Mouse (Mus musculus): Measurements from ENCODE around the gene Loxl3. TPM values are rescaled to one million over a fixed set of nuclear protein-coding genes. Genes with fewer than 3 reads are reported as not detected.

Gene Loxl3
- polyA plus RNA-seq, 1 experiment from 2014 or later: 7.1 TPM

DNA sequence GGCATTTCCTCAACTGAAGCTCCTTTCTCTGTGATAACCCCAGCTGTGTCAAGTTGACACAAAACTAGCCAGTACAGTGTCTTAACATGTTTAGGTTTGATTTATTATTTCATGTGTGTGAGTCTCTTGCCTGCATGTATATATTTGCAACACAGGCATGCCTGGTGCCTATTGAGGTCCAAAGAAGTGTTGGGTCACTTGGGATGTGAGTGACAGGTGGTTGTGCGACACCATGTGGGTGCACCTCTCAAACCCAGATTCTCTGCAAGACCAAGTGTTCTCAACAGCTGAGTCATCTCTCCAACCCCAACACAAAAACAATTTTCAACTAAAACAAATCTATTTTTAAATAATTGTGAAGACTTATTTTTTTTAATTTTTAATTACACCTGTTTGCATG is 30.9 kb upstream of the Loxl3 start:
- no peak for ATAC-seq (ENCODE audit: low FRiP score)
- Histone ChIP-seq H3K4me2 (replicated peaks; ENCODE audit: low read depth, low read length) (no peak overlapping the region), H3K36me3 (ENCODE audit: control insufficient read depth, insufficient read depth, low read length) (no peaks in the 10 kb centered on the region), H3K4me3 (ENCODE audit: low read depth, low read length) (no peak overlapping the region), H3K27me3 (ENCODE audit: control insufficient read depth, insufficient read depth, low read length) (no peaks in the 10 kb centered on the region), H3K9ac (ENCODE audit: low read depth, low read length) (no peak overlapping the region), H3K27ac (ENCODE audit: low read depth, low read length) (no peak overlapping the region), H3K9me3 (ENCODE audit: control insufficient read depth, low read length) (no peaks in the 10 kb centered on the region), H3K4me1 (replicated peaks; ENCODE audit: control insufficient read depth, insufficient read depth, low read length) (no peaks in the 10 kb centered on the region)
- no peak for DNase-seq (ENCODE audit: low spot score)
- 100% methylated on average over 1 of the region's 1 CpGs for WGBS

DNA sequence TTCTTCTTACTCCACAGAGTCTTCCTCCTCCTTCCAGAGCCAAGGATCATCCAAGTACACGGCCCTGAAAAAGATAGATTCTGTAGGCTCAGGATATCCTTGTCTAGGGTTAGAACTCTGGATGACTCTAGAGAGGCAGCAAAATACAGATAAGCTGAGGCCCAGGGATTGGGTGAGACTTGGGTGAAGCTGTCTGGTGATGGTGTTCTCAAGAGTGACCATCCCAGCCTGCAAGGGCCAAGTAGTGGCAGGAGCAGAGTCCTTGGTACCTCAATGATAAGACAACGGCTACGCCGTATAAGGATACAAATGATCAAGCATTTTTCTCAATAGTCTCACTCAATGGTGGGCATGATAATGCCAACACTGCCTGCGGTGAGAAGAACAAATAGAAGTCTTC is 30.1 kb upstream of the Loxl3 start:
- WGBS: 89% methylated on average over 5 of the region's 5 CpGs

GRCm38 (mm10) chr6:83004309-83004708 is 29.7 kb upstream of the Loxl3 start:
- no peak overlapping the region for H3K27ac ChIP-seq (ENCODE audit: low read depth, low read length)
- no peaks in the 10 kb centered on the region for H3K9me3 ChIP-seq (ENCODE audit: control insufficient read depth, low read length)
- no peaks in the 10 kb centered on the region for H3K4me1 ChIP-seq (replicated peaks; ENCODE audit: control insufficient read depth, insufficient read depth, low read length)
- WGBS: 75% methylated on average over 2 of the region's 2 CpGs
- no peaks in the 10 kb centered on the region for H3K27me3 ChIP-seq (ENCODE audit: control insufficient read depth, insufficient read depth, low read length)
- H3K4me3 ChIP-seq (ENCODE audit: low read depth, low read length): no peak overlapping the region
- DNase-seq (ENCODE audit: low spot score): no peak
- no peak overlapping the region for H3K4me2 ChIP-seq (replicated peaks; ENCODE audit: low read depth, low read length)
- H3K36me3 ChIP-seq (ENCODE audit: control insufficient read depth, insufficient read depth, low read length): no peaks in the 10 kb centered on the region
- ATAC-seq (ENCODE audit: low FRiP score): no peak
- H3K9ac ChIP-seq (ENCODE audit: low read depth, low read length): no peak overlapping the region

More for the DNA sequence above, 30.1 kb upstream of the Loxl3 start:
- no peak overlapping the region for H3K4me2 ChIP-seq (replicated peaks; ENCODE audit: low read depth, low read length)
- no peaks in the 10 kb centered on the region for H3K9me3 ChIP-seq (ENCODE audit: control insufficient read depth, low read length)
- no peak overlapping the region for H3K4me3 ChIP-seq (ENCODE audit: low read depth, low read length)
- no peak for ATAC-seq (ENCODE audit: low FRiP score)
- no peaks in the 10 kb centered on the region for H3K4me1 ChIP-seq (replicated peaks; ENCODE audit: control insufficient read depth, insufficient read depth, low read length)
- no peaks in the 10 kb centered on the region for H3K36me3 ChIP-seq (ENCODE audit: control insufficient read depth, insufficient read depth, low read length)
- no peaks in the 10 kb centered on the region for H3K27me3 ChIP-seq (ENCODE audit: control insufficient read depth, insufficient read depth, low read length)
- no peak overlapping the region for H3K9ac ChIP-seq (ENCODE audit: low read depth, low read length)
- DNase-seq (ENCODE audit: low spot score): no peak
- H3K27ac ChIP-seq (ENCODE audit: low read depth, low read length): no peak overlapping the region

DNA sequence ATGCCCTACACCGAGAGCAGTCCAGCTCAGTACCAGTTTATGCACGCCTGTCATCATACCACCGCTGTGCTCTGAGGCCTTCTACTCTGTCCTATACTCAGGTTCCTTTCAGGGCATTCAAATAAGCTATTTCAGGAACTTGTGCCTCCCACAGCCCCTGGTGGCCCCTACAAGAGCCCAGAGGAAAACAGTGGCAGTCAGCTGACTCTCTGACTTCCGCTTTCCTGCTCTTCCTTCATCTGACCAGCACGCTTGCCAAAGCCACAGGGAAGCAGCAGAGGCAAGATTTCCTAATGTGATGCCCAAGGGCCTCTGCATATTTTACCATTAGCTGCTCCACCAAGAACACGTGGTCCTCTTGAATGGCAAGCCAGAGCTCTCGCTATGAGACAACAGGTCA is 29.1 kb upstream of the Loxl3 start:
- DNase-seq (ENCODE audit: low spot score): no peak
- 55% methylated on average over 7 of the region's 7 CpGs for WGBS
- H3K9ac ChIP-seq (ENCODE audit: low read depth, low read length): no peak overlapping the region
- ATAC-seq (ENCODE audit: low FRiP score): no peak
- H3K4me3 ChIP-seq (ENCODE audit: low read depth, low read length): no peak overlapping the region
- no peaks in the 10 kb centered on the region for H3K36me3 ChIP-seq (ENCODE audit: control insufficient read depth, insufficient read depth, low read length)
- H3K4me2 ChIP-seq (replicated peaks; ENCODE audit: low read depth, low read length): no peak overlapping the region
- H3K27me3 ChIP-seq (ENCODE audit: control insufficient read depth, insufficient read depth, low read length): no peaks in the 10 kb centered on the region
- no peaks in the 10 kb centered on the region for H3K9me3 ChIP-seq (ENCODE audit: control insufficient read depth, low read length)
- no peak overlapping the region for H3K27ac ChIP-seq (ENCODE audit: low read depth, low read length)
- H3K4me1 ChIP-seq (replicated peaks; ENCODE audit: control insufficient read depth, insufficient read depth, low read length): no peaks in the 10 kb centered on the region

DNA sequence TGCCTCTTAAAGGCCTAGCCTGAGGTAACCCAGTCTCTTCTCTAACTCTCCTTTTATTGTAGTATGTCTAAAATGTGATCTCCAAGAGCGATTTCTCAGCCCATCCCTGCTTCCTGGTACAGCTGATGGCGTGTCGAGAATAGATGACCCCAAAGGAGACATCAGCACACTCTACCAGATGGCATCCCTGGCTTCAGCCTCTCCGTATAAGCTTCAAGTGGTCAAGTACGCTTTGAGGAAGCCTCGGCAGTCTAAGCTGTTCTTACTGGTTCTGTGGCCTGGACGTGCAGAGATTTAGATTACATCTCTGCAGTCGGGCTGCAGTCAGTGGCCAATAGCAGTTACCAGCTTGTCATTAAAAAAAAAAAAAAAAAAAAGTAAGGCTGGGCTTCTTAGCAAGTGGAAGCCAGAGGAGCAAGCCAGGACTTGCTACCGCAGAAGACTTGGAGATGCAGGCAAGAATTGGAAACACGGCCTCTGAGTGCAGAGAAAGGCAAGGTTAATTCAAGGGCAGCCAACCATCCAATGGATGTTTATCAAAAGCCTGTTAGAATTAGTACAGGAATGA is 28.4 kb upstream of the Loxl3 start:
- DNase-seq (ENCODE audit: low spot score) (no peak), ATAC-seq (ENCODE audit: low FRiP score) (no peak)
- no peaks in the 10 kb centered on the region for H3K27me3 ChIP-seq (ENCODE audit: control insufficient read depth, insufficient read depth, low read length)
- H3K9ac ChIP-seq (ENCODE audit: low read depth, low read length): no peak overlapping the region
- no peaks in the 10 kb centered on the region for H3K36me3 ChIP-seq (ENCODE audit: control insufficient read depth, insufficient read depth, low read length)
- no peak overlapping the region for H3K4me2 ChIP-seq (replicated peaks; ENCODE audit: low read depth, low read length)
- H3K4me3 ChIP-seq (ENCODE audit: low read depth, low read length): no peak overlapping the region
- H3K4me1 ChIP-seq (replicated peaks; ENCODE audit: control insufficient read depth, insufficient read depth, low read length): no peaks in the 10 kb centered on the region
- WGBS: 83% methylated on average over 10 of the region's 10 CpGs
- no peaks in the 10 kb centered on the region for H3K9me3 ChIP-seq (ENCODE audit: control insufficient read depth, low read length)
- H3K27ac ChIP-seq (ENCODE audit: low read depth, low read length): no peak overlapping the region

GRCm38 (mm10) chr6:83006114-83006513 is 27.9 kb upstream of the Loxl3 start:
- H3K4me3 ChIP-seq (ENCODE audit: low read depth, low read length): no peak overlapping the region
- DNase-seq (ENCODE audit: low spot score) (no peak), ATAC-seq (ENCODE audit: low FRiP score) (no peak)
- 88% methylated on average over 6 of the region's 6 CpGs for WGBS
- no peaks in the 10 kb centered on the region for H3K9me3 ChIP-seq (ENCODE audit: control insufficient read depth, low read length)
- no peaks in the 10 kb centered on the region for H3K4me1 ChIP-seq (replicated peaks; ENCODE audit: control insufficient read depth, insufficient read depth, low read length)
- no peaks in the 10 kb centered on the region for H3K27me3 ChIP-seq (ENCODE audit: control insufficient read depth, insufficient read depth, low read length)
- H3K36me3 ChIP-seq (ENCODE audit: control insufficient read depth, insufficient read depth, low read length): no peaks in the 10 kb centered on the region
- no peak overlapping the region for H3K27ac ChIP-seq (ENCODE audit: low read depth, low read length)
- H3K9ac ChIP-seq (ENCODE audit: low read depth, low read length): no peak overlapping the region
- no peak overlapping the region for H3K4me2 ChIP-seq (replicated peaks; ENCODE audit: low read depth, low read length)

GRCm38 (mm10) chr6:83008659-83009058 is 25.3 kb upstream of the Loxl3 start:
- Histone ChIP-seq H3K36me3 (ENCODE audit: control insufficient read depth, insufficient read depth, low read length) (no peaks in the 10 kb centered on the region), H3K4me1 (replicated peaks; ENCODE audit: control insufficient read depth, insufficient read depth, low read length) (no peaks in the 10 kb centered on the region), H3K27me3 (ENCODE audit: control insufficient read depth, insufficient read depth, low read length) (no peaks in the 10 kb centered on the region), H3K27ac (ENCODE audit: low read depth, low read length) (no peak overlapping the region), H3K9ac (ENCODE audit: low read depth, low read length) (no peak overlapping the region), H3K9me3 (ENCODE audit: control insufficient read depth, low read length) (no peaks in the 10 kb centered on the region), H3K4me3 (ENCODE audit: low read depth, low read length) (no peak overlapping the region), H3K4me2 (replicated peaks; ENCODE audit: low read depth, low read length) (no peak overlapping the region)
- 59% methylated on average over 3 of the region's 3 CpGs for WGBS
- ATAC-seq (ENCODE audit: low FRiP score) (no peak), DNase-seq (ENCODE audit: low spot score) (no peak)

- Histone ChIP-seq H3K4me1 (replicated peaks; ENCODE audit: control insufficient read depth, insufficient read depth, low read length) (no peaks in the 10 kb centered on the region), H3K27me3 (ENCODE audit: control insufficient read depth, insufficient read depth, low read length) (no peaks in the 10 kb centered on the region), H3K27ac (ENCODE audit: low read depth, low read length) (no peak overlapping the region), H3K4me3 (ENCODE audit: low read depth, low read length) (no peak overlapping the region), H3K36me3 (ENCODE audit: control insufficient read depth, insufficient read depth, low read length) (no peaks in the 10 kb centered on the region), H3K4me2 (replicated peaks; ENCODE audit: low read depth, low read length) (no peak overlapping the region), H3K9ac (ENCODE audit: low read depth, low read length) (no peak overlapping the region), H3K9me3 (ENCODE audit: control insufficient read depth, low read length) (no peaks in the 10 kb centered on the region)
- no peak for ATAC-seq (ENCODE audit: low FRiP score)
- DNase-seq (ENCODE audit: low spot score): no peak
- WGBS: 78% methylated on average over 7 of the region's 7 CpGs
Measured at GRCm38 (mm10) chr6:83010010-83010409, 24.0 kb upstream of the Loxl3 start.

GRCm38 (mm10) chr6:83011255-83011654 is 22.7 kb upstream of the Loxl3 start:
- no peak overlapping the region for H3K4me3 ChIP-seq (ENCODE audit: low read depth, low read length)
- H3K27me3 ChIP-seq (ENCODE audit: control insufficient read depth, insufficient read depth, low read length): no peaks in the 10 kb centered on the region
- WGBS: 85% methylated on average over 7 of the region's 7 CpGs
- no peak overlapping the region for H3K27ac ChIP-seq (ENCODE audit: low read depth, low read length)
- ATAC-seq (ENCODE audit: low FRiP score) (no peak), DNase-seq (ENCODE audit: low spot score) (no peak)
- H3K9me3 ChIP-seq (ENCODE audit: control insufficient read depth, low read length): no peaks in the 10 kb centered on the region
- H3K9ac ChIP-seq (ENCODE audit: low read depth, low read length): no peak overlapping the region
- H3K4me1 ChIP-seq (replicated peaks; ENCODE audit: control insufficient read depth, insufficient read depth, low read length): no peaks in the 10 kb centered on the region
- H3K4me2 ChIP-seq (replicated peaks; ENCODE audit: low read depth, low read length): no peak overlapping the region
- no peaks in the 10 kb centered on the region for H3K36me3 ChIP-seq (ENCODE audit: control insufficient read depth, insufficient read depth, low read length)

Measured in hindbrain, embryonic 11.5 days (tissue).